8 mouse cellular contexts compared by ENCODE assay signal in the genomic region with DNA sequence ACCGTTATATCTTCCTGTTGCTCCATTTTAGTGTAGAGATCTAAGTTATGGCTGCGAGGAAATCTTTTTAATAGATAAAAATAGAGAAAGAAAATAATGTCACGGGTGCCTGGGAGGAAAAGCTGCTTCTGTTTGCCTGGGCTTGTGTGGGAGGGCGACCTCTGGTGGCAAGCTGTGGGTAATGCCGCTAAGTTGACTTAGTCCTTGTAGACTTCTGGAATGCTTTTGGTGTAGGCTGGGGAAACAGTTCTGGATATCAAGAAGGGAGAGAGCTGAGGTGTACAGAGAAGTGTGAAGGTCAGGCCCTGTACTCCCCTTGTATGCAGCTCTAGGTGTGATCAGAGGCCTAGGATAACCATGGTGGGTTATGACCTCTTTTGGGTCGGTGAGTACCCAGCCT.
DNase-seq lines count a peak whose midpoint lies in the region; ATAC-seq lines count a peak whose summit lies in the region.

No protein-coding gene starts in this region.

- no peaks in the 10 kb centered on the region for H3K36me3 ChIP-seq in midbrain, embryonic 11.5 days (ENCODE audit: control insufficient read depth, insufficient read depth, low read length)

- H3K4me2 ChIP-seq in midbrain, embryonic 11.5 days = peak overlapping the region; percentile 2; the same call in 1 of the 2 replicates

- no peak for ATAC-seq in midbrain, embryonic 11.5 days (ENCODE audit: low FRiP score)

- no peak overlapping the region for H3K9ac ChIP-seq in midbrain, embryonic 11.5 days (ENCODE audit: low read length)

- DNase-seq in adipocyte (ENCODE audit: low spot score) = peak; percentile 80
- DNase-seq in cerebellum, postnatal 25 days = peak; percentile 83 to 87
- peak; percentile 73 to 74 for DNase-seq in gastrocnemius, adult 8-10 months (ENCODE audit: low spot score in 2 of 2)
- peak; percentile 44 for DNase-seq in induced T-regulatory cell, adult 2 months (ENCODE audit: low read depth)
- DNase-seq in left cerebral cortex, adult 8-10 months (ENCODE audit: low spot score in 2 of 2) = peak; percentile 45 to 86
- DNase-seq in midbrain, embryonic 11.5 days (ENCODE audit: low spot score, missing footprints) = peak; percentile 98
- peak; percentile 92 for DNase-seq in right cerebral cortex, postnatal 4 days
- DNase-seq in yolk sac, embryonic 10.5 days (ENCODE audit: low spot score) = peak; percentile 78

- H3K27ac ChIP-seq in midbrain, embryonic 11.5 days (ENCODE audit: low read depth, low read length) = no peak overlapping the region

- 19% methylated on average over 6 of the region's 6 CpGs for WGBS in midbrain, embryonic 11.5 days

- H3K9me3 ChIP-seq in midbrain, embryonic 11.5 days (ENCODE audit: control insufficient read depth, low read length) = no peaks in the 10 kb centered on the region

- H3K4me1 ChIP-seq in midbrain, embryonic 11.5 days (ENCODE audit: control insufficient read depth, insufficient read depth, low read length) = peaks cover 26% of the 10 kb centered on the region

- no peak overlapping the region for H3K4me3 ChIP-seq in midbrain, embryonic 11.5 days (ENCODE audit: low read depth, low read length)

- 0 out of 2 replicates have a peak, but pooled peaks cover 2% of the 10 kb centered on the region for H3K27me3 ChIP-seq in midbrain, embryonic 11.5 days (ENCODE audit: control insufficient read depth, insufficient read depth, low read length)

Comparison
In these comparisons a context has a peak if more than half of its experiments do, and no peak if none do; other contexts are left out.
1. DNase-seq: peak in every context shown above with its lines; median percentile 98 in midbrain, embryonic 11.5 days; 92 in right cerebral cortex, postnatal 4 days; 85 in cerebellum, postnatal 25 days; 80 in adipocyte; 78 in yolk sac, embryonic 10.5 days; 74 in gastrocnemius, adult 8-10 months; 66 in left cerebral cortex, adult 8-10 months; 44 in induced T-regulatory cell, adult 2 months.